Mouse (Mus musculus) midbrain, embryonic 16.5 days (tissue): ENCODE measurements around the gene Abcd3. TPM values are rescaled to one million over a fixed set of nuclear protein-coding genes. Genes with fewer than 3 reads are reported as not detected.

Experiments used
- ATAC-seq: fragments of 200-750 bp; cut with Nextera tagmentation; 2 replicates; pipeline ENCODE4 v1.8.0; 2017; ENCODE audit warnings: moderate TSS enrichment
- H3K27ac ChIP-seq: fragments of 300-500 bp; sonication (generic); 2 replicates; pipeline ENCODE4 v1.5.1; 2014; ENCODE audit warnings: mild to moderate bottlenecking, low read length, mixed read lengths
- H3K27me3 ChIP-seq: fragments of 300-500 bp; sonication (generic); 2 replicates; pipeline ENCODE4 v1.6.1; 2014; ENCODE audit warnings: low read depth, low read length, mixed read lengths; ENCODE audit not compliant: control insufficient read depth, insufficient read depth
- H3K36me3 ChIP-seq: fragments of 300-500 bp; sonication (generic); 2 replicates; pipeline ENCODE4 v1.6.1; 2014; ENCODE audit warnings: mild to moderate bottlenecking, low read length, moderate library complexity, mixed read lengths; ENCODE audit not compliant: control insufficient read depth, insufficient read depth
- H3K4me1 ChIP-seq: fragments of 300-500 bp; sonication (generic); 2 replicates; pipeline ENCODE4 v1.6.1; 2014; ENCODE audit warnings: mild to moderate bottlenecking, low read length, mixed read lengths; ENCODE audit not compliant: control insufficient read depth, insufficient read depth
- H3K4me2 ChIP-seq: fragments of 300-500 bp; sonication (generic); 2 replicates; pipeline ENCODE4 v1.6.1; 2014; ENCODE audit warnings: mild to moderate bottlenecking, low read length, mixed read lengths
- H3K4me3 ChIP-seq: fragments of 300-500 bp; sonication (generic); 2 replicates; pipeline ENCODE4 v1.5.1; 2014; ENCODE audit warnings: low read depth, mild to moderate bottlenecking, low read length, moderate library complexity, mixed read lengths
- H3K9ac ChIP-seq: fragments of 300-500 bp; sonication (generic); 2 replicates; pipeline ENCODE4 v1.6.1; 2014; ENCODE audit warnings: low read depth, low read length, mixed read lengths
- H3K9me3 ChIP-seq: fragments of 300-500 bp; sonication (generic); replicated peaks from 2 replicates; pipeline ENCODE4 v1.6.1; 2014; ENCODE audit warnings: mild to moderate bottlenecking, low read length, mixed read lengths; ENCODE audit not compliant: control insufficient read depth, poor library complexity, severe bottlenecking
- WGBS: fragments of 180-500 bp; shearing (Covaris S2); extraction: QIAGEN DNeasy Blood & Tissue Kit; methylation state at CpG from one replicate; pipeline ENCODE4 v1.1.7; 2014; 5-methylcytosine and 5-hydroxymethylcytosine counted together
- polyA plus RNA-seq: library from polyadenylated mRNA; unstranded; fragments of >200 nt; fragmentation: Nextera tagmentation; extraction: Ambion mirVana; gene quantifications from 2 replicates; pipeline ENCODE4 v1.2.1, GENCODE M21; 2015

The Abcd3 gene
- polyA plus RNA-seq, 1 experiment from 2014 or later: 78.9 TPM

- Histone ChIP-seq H3K9ac (no peak overlapping the region), H3K4me1 (no peaks in the 10 kb centered on the region), H3K4me2 (no peak overlapping the region), H3K4me3 (no peak overlapping the region), H3K27ac (no peak overlapping the region), H3K36me3 (no peaks in the 10 kb centered on the region), H3K9me3 (no peaks in the 10 kb centered on the region), H3K27me3 (no peaks in the 10 kb centered on the region)
- no peak for ATAC-seq
- WGBS: 58% methylated on average over 3 of the region's 3 CpGs
Observed at GRCm38 (mm10) chr3:121844013-121844412, 28.9 kb upstream of the Abcd3 start.

- WGBS: 88% methylated on average over 5 of the region's 5 CpGs
Observed at GRCm38 (mm10) chr3:121843254-121843653, 28.2 kb upstream of the Abcd3 start.

GRCm38 (mm10) chr3:121842306-121842860, 27.3 kb upstream of the Abcd3 start:
- Histone ChIP-seq H3K27me3 (no peaks in the 10 kb centered on the region), H3K4me2 (no peak overlapping the region), H3K9me3 (no peaks in the 10 kb centered on the region), H3K4me3 (no peak overlapping the region), H3K4me1 (no peaks in the 10 kb centered on the region), H3K27ac (no peak overlapping the region), H3K36me3 (no peaks in the 10 kb centered on the region), H3K9ac (no peak overlapping the region)
- 87% methylated on average over 7 of the region's 7 CpGs for whole genome bisulfite sequencing
- no peak for ATAC-seq

More at GRCm38 (mm10) chr3:121843254-121843653, 28.2 kb upstream of the Abcd3 start:
- H3K4me3 ChIP-seq: no peak overlapping the region
- no peaks in the 10 kb centered on the region for H3K36me3 ChIP-seq
- no peaks in the 10 kb centered on the region for H3K27me3 ChIP-seq
- H3K27ac ChIP-seq: no peak overlapping the region
- no peak overlapping the region for H3K4me2 ChIP-seq
- no peaks in the 10 kb centered on the region for H3K4me1 ChIP-seq
- no peaks in the 10 kb centered on the region for H3K9me3 ChIP-seq
- no peak for ATAC-seq
- no peak overlapping the region for H3K9ac ChIP-seq

GRCm38 (mm10) chr3:121841412-121842014, 26.4 kb upstream of the Abcd3 start:
- H3K27ac ChIP-seq: no peak overlapping the region
- no peak overlapping the region for H3K4me2 ChIP-seq
- ATAC-seq: no peak

DNA sequence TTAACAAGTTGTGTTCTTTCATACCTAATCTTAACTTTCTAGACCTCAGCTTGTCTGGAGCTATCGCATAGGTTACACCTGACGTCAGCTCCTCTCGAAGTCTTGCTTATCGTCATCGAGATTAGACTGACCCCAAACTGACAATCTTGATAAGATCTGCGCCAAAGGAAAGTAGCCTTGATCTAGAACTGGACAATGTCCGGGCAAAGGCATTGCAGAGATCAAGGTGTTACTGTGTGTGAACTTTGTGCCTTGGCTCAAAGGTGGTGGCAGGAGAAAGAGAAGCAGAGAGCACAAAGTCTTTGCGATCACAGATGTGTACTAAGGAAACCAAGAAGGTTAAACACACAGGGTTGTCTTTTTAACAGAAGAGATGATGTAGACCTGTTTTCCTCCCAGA, 25.2 kb upstream of the Abcd3 start:
- WGBS: 94% methylated on average over 8 of the region's 8 CpGs
- H3K4me1 ChIP-seq: no peaks in the 10 kb centered on the region
- no peak overlapping the region for H3K4me3 ChIP-seq
- H3K27ac ChIP-seq: no peak overlapping the region
- no peak overlapping the region for H3K4me2 ChIP-seq
- H3K36me3 ChIP-seq: no peaks in the 10 kb centered on the region
- H3K9ac ChIP-seq: no peak overlapping the region
- H3K9me3 ChIP-seq: no peaks in the 10 kb centered on the region
- no peak for ATAC-seq
- no peaks in the 10 kb centered on the region for H3K27me3 ChIP-seq

More at GRCm38 (mm10) chr3:121841412-121842014, 26.4 kb upstream of the Abcd3 start:
- Histone ChIP-seq H3K36me3 (no peaks in the 10 kb centered on the region), H3K9me3 (no peaks in the 10 kb centered on the region), H3K4me3 (no peak overlapping the region), H3K9ac (no peak overlapping the region), H3K27me3 (no peaks in the 10 kb centered on the region), H3K4me1 (no peaks in the 10 kb centered on the region)
- WGBS: 84% methylated on average over 9 of the region's 9 CpGs

DNA sequence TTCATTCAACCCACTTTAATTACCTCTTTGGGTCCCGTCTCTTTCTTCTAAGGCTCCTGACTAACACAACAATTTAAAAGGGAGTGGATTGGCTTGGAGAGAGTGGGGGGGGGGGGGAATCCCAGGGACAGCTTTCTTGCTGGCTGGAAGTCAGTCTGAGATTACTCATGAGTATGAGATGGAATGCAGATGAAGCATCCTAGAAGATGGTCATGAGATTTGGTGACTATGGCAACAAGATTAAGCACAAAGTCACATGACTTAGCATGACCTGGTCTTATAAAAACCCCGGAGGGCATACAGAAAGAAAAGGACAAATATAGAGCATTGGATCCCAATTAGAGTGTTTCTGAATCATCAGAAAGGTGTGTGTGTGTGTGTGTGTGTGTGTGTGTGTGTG, 19.6 kb upstream of the Abcd3 start:
- Histone ChIP-seq H3K4me3 (no peak overlapping the region), H3K9ac (no peak overlapping the region), H3K4me1 (no peaks in the 10 kb centered on the region), H3K9me3 (no peaks in the 10 kb centered on the region), H3K27ac (no peak overlapping the region), H3K27me3 (no peaks in the 10 kb centered on the region), H3K36me3 (no peaks in the 10 kb centered on the region), H3K4me2 (no peak overlapping the region)
- ATAC-seq: no peak
- 75% methylated on average over 2 of the region's 2 CpGs for WGBS

DNA sequence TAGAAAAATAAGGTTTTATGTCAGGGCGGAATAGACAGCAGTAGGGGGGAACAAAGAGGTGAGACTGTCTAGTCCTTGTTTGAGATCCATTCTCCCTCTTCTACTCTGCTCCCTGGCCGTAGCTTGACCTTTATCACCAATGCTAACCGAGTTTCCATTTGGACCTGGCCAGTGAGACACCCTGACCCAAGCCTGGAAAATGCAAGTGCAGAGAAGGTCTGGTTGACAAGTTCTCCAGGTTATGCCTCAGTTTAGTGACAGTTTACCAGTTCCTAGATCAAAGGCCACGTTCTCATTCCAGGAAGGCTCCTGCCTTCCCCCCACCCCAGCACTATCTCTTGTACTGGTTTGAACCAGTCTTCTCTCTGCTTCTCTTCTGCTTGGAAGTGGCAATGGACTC, 19.1 kb upstream of the Abcd3 start:
- Histone ChIP-seq H3K4me3 (no peak overlapping the region), H3K27me3 (no peaks in the 10 kb centered on the region), H3K9ac (no peak overlapping the region), H3K36me3 (no peaks in the 10 kb centered on the region), H3K27ac (no peak overlapping the region), H3K4me2 (no peak overlapping the region), H3K9me3 (no peaks in the 10 kb centered on the region), H3K4me1 (no peaks in the 10 kb centered on the region)
- WGBS: 92% methylated on average over 4 of the region's 4 CpGs
- ATAC-seq: no peak

DNA sequence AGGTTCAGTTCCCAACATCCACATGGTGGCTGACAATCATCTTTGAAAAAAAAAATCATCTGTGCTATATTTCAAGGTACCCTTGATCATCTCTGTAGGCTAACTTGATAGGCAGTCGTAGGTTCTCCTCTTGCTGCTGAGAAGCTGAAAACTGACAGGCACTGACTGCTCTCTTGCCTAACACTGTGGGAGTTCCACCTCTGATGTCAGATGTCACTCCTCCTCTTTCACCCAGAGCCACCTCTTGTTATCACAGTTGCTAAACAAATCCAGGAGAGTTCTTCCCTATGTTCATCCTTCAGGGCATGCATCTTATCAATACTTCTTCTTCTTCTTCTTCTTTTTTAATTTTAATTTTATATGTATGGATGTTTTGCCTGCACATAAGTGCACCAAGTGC, 10.0 kb upstream of the Abcd3 start:
- no peak overlapping the region for H3K4me2 ChIP-seq
- no peaks in the 10 kb centered on the region; the same call in 1 of the 2 replicates for H3K9me3 ChIP-seq
- H3K36me3 ChIP-seq: no peaks in the 10 kb centered on the region
- H3K27ac ChIP-seq: no peak overlapping the region
- WGBS: 84% methylated on average over 1 of the region's 1 CpGs
- no peak for ATAC-seq
- no peaks in the 10 kb centered on the region for H3K4me1 ChIP-seq
- no peak overlapping the region for H3K9ac ChIP-seq
- no peak overlapping the region for H3K4me3 ChIP-seq
- no peaks in the 10 kb centered on the region for H3K27me3 ChIP-seq

GRCm38 (mm10) chr3:121824319-121824718, 9.2 kb upstream of the Abcd3 start:
- Histone ChIP-seq H3K9me3 (no peaks in the 10 kb centered on the region; the same call in 1 of the 2 replicates), H3K9ac (no peak overlapping the region), H3K36me3 (no peaks in the 10 kb centered on the region), H3K27ac (no peak overlapping the region), H3K4me2 (no peak overlapping the region), H3K27me3 (no peaks in the 10 kb centered on the region), H3K4me1 (no peaks in the 10 kb centered on the region), H3K4me3 (no peak overlapping the region)
- ATAC-seq: no peak
- 98% methylated on average over 1 of the region's 1 CpGs for WGBS
